Mouse (Mus musculus) MEL-GATA-1-ER (cell line): Measurements from ENCODE around the gene 2900026A02Rik.

Experiments
- DNase-seq: peaks from one replicate; pipeline ENCODE4 v3.0.0-alpha.2; 2012; ENCODE audit warnings: low read depth; ENCODE audit errors: extremely low read depth

The 2900026A02Rik gene

DNA sequence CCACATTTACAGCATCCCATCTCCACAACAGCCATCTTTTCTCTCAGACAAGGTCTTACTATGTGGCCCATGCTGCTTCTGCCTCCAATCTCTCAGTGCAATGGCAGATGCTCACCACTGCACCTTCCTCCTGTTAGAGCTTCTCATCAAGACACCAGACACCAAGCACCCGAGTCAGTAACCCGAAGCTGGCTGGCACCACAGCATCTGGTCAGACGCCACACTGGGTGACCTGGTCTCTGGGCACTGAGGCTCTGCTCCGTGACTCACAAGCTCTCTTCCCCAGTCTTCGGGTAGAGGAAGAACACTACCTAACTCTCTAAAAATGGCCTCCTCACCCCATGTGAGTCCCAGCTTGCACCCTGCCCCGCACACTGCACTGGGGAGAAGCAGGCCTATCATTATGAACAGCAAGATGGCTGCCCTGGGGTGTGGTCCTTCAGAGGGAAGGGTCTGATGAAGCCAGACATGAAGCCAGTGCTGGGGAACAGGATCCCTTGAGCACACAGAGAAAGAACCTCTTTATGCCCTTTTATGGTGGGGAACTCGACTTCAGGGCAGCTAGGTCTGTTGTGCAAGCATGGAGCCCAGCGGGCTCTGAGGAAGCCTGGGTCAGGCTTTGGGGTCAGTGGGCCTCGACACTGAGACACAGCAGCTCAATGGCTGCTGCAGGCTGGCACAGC, 70.0 kb downstream of the 2900026A02Rik start:
- DNase-seq = no peak

DNA sequence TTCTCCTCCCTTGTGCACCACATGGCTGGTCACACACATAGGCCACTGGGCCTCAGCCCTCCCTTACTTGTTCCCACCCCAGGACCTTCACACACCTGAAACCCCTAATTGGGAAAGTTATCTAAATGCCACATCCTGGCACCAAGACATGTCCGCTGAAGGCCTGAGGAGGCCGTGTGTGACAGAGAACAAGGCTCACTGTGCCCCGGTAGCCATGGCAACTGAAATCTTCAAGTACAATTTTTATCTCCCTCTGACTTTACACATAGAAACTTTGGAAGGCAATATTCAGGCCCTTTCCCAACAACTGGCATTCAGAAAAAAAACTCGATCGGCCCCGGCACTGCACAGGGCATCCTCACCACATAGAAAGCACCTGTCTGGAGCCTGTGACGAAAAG, 72.0 kb downstream of the 2900026A02Rik start:
- DNase-seq = no peak

DNA sequence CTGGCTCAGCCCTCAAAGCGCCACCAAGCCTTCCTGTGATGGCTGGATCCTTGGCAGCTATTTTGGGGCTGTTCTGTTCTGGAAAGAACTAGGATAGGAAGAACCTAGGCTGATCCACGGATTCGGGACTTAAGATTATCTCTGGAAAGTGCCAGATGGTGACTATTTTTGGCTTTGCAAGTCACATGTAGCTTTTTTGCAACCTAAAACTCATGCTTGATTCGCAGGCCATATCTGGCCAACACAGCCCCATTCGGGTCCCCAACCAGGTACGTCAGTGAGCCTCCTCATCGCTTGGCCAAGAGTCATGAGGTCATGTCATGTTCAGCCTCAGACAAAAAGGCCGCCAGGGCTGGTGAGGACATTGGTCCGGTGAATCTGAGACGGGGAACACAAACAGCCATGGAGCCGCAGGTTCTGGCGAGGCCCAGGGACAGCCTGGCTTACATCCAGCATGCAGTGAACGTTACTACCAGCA, 73.0 kb downstream of the 2900026A02Rik start:
- DNase-seq = no peak

DNA sequence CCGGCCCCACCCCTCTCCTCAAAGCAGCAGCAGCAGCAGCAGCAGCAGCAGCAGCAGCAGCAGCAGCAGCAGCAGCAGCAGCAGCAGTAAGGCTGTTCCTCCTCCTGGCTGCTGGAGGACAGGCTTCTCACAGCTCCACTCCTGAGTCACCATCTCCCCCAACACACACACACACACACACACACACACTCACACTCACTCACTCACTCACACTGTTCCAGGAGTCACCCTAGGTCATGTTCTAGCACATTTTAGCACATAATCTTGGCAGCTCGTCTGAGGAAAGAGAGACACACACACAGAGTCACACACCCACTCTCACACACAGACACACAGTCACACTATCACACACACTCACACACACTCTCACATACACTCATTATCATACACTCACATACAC, 74.4 kb downstream of the 2900026A02Rik start:
- DNase-seq = no peak

DNA sequence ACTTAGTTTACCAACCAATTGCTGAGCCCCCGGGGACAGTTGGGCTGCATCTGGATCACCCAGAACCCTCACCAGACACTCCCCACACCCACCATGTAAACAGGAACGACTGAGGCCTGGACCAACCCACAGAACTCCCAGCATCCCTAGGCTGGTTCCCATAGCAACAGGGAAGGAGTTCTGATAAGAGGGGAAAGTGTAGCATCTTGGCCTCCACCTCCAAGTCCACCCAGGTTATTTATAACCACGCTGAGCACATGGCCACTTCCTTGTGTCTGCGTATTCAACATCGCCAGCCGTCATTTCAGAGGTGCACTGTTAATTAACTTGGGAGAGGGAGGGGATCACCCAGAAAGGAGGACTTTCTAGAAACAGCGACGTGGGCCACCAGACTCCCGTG, 75.9 kb downstream of the 2900026A02Rik start:
- no peak for DNase-seq

DNA sequence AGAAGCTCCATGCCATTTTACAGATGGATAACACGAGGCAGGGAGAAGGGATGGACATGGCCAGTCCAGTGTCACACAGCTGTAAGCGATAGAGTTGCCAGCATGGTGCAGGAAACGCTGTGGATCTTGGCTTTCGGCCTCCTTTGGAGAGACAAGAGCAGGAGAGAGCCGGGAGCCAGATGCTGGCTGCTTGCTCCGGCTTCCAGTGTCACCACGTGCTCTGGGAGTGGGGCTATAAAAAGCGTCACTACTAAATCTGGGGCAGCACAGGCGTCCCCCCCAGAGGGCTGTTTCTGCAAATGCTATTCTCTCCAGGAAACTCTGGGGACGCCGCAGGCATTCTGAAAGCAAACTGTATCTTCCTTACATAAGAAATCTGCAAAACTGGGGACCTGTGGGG, 78.5 kb downstream of the 2900026A02Rik start:
- no peak for DNase-seq

DNA sequence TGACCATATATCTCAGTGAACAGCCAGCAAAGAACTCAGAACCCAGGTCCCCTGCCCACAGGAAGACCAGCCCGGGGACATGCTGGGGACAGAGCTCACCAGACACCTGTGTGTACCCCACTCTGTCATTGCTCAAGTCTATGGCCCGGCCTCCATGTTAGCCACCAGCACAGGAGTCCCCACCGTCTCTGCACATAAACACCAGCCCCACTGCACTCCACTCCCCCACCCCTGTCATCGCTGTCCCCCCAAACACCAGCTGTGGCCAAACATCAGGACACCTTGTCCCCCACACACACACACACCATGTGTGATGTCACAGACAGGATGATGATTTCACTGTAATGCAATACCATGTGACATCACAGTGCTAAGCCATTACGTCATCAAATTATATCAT, 79.0 kb downstream of the 2900026A02Rik start:
- DNase-seq = no peak

DNA sequence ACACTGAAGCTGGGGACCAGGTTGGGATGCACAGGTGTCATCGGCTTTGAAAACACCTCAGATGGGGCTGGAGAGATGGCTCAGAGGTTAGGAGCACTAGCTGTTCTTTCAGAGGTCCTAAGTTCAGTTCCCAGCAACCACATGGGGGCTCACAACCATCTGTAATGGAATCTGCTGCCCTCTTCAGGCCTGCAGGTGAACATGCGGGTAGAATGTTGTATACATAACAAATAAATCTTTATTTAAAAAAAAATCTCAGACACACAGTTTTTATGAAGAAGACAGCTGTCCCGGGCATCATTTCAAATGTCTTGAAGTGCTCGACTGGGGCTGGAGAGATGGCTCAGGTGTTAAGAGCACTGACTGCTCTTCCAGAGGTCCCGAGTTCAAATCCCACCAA, 80.2 kb downstream of the 2900026A02Rik start:
- no peak for DNase-seq

DNA sequence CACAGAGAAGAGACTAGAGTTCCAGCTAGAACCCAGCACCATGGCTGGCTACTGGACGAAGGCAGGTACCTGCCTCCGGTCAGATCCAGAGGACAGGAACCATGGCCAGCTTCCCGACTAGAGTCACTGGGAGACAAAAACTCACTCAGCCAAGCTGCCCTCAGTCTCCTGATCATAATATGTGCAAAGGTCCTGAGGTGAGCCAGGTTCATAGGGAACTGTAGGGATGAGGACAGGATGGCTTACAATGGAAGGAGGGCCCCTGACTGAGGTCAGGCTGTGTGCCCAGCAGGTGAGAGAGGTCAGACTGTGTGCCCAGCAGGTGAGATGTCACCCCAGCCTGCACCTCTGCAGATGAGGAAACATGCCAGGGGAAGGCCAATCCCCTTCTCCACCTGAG, 81.0 kb downstream of the 2900026A02Rik start:
- DNase-seq = no peak

DNA sequence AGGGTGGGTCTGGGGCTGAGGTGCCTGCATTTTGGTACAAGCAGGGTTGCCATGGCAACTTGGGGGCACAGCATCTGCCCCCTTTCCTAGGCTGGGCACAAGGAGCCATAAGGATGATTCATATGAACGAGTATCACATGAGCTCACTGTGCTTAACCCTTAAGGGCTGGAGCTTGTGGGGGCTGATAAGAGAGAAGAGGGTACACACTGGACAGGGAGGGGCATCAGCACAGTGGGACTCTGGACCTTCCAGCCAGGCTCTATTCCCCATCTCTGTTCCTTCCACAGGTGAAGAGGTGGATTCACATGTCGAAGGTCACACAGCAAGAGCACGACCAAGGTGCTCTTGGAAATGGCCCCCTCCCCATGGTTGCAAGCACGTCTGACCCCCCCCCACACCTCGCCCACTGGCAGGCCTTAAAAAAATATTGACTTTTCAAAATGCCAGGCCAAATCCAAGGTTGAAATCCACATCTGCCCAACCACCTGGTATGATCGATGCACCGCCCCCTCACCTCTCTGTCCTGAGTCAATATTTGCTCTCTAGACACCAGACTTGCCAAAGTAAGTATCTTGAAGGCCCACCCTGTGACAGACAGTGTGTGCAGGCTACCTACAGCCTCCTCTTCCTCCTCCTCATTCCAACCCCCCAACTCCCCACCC, 81.8 kb downstream of the 2900026A02Rik start:
- no peak for DNase-seq

DNA sequence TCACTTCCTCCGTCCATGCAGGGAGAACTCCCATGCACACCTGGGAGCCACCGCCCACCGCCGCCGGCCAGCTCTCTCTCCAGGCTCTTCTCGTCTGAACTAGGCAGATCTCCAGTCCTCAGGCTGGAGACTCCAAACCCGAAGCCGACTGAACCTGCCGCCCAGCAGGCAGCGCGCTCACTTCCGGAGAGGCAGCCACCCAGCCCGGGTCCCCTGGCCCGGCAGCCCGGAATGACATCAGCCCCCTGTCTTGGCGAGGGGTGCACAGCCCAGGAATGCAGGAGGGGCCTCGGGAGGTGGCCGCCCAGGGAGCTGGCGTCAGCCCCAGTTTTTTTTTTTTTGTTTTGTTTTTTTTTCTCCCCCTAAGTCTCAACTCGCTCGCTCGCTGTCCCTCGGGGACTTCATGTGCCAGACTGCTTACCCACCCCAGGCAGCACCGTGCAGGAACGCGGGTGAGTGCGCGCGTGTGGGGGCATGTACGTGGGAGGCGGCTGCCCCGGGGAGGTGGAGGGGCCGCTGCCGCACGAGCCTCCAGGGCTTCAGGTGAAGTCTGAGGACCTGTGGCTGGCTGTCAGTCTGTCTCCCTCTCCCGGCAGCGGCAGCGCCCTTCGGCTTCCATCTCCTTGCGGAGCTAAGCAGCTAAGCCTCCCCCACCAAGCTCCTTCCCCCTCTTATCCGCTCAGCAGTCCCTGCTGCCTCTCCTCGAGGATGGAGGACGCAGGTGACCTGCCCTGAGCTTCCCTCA, 82.5 kb downstream of the 2900026A02Rik start:
- no peak for DNase-seq

DNA sequence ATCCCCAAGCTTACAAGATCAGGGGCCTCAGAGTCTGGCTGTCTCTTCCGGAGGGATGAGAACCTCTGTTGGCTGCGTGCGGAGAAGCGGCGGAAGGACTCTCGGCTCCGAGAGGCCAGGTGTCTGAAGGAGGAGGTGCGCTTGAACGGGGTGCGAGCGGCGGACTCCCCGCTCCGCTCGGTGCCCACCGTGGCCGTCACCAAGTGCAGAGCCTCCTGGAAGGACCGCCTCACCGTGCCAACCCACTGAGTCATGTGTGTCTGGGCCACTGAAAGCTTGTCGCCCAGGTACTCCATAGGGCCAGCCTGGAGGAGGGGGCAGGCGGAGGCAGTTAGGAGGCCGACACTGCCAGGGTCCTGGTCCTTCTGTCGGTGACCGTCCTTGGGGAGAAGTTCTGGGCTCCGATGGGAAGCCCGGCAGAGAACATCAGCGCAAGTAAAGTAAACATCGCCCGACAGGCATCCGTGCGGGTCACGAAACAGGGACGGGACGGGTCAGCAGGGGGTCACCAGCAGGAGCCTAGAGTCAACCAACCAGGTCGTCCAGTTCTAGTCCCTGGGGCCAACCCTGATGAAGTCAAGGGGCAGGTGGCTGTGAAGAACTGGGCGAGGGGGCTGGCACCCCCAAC, 83.2 kb downstream of the 2900026A02Rik start:
- no peak for DNase-seq

DNA sequence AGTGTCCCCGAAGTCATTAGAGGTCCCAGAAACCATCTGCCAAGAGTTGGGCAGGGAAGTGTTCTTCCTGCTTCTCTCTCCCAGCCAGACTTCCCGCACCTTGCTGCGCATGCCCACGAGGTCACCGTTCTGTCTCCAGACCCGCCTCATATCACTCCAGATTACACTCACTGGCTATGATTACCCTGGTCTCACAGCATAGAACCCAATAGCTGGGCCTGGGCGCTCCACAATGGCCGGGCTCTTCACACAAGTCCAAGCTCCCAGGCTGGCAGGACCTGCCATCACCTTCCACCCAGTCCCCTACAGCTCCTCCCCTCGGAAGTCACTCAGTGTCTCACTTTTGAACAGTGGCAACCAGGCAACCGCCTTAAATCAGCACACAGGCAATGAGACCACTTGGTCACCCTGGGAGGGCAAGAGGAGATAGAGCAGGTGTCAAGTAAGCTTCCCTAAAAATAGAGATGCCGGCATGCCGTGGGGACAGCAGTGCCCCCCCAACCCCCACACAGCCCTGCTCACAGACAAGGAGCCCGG, 84.0 kb downstream of the 2900026A02Rik start:
- no peak for DNase-seq

DNA sequence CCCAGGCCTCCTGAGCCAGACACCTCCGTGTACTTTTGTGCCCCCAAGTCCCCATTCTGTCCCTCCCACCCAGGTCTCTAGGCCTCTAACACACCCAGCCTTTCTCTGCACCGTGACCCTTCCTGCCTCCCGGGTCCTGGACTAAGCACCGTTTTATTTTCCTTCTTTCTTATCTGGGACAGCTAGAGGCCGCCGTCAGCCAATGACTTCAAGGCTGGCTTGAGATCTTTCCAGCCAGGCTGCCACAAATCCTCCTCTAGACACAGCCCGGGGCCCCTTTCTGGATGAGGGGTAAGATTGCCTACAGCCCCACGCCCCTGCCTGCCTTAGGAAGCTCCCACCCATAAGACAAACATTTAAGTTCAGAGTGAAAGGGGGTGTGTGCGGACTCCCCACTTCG, 85.5 kb downstream of the 2900026A02Rik start:
- no peak for DNase-seq

DNA sequence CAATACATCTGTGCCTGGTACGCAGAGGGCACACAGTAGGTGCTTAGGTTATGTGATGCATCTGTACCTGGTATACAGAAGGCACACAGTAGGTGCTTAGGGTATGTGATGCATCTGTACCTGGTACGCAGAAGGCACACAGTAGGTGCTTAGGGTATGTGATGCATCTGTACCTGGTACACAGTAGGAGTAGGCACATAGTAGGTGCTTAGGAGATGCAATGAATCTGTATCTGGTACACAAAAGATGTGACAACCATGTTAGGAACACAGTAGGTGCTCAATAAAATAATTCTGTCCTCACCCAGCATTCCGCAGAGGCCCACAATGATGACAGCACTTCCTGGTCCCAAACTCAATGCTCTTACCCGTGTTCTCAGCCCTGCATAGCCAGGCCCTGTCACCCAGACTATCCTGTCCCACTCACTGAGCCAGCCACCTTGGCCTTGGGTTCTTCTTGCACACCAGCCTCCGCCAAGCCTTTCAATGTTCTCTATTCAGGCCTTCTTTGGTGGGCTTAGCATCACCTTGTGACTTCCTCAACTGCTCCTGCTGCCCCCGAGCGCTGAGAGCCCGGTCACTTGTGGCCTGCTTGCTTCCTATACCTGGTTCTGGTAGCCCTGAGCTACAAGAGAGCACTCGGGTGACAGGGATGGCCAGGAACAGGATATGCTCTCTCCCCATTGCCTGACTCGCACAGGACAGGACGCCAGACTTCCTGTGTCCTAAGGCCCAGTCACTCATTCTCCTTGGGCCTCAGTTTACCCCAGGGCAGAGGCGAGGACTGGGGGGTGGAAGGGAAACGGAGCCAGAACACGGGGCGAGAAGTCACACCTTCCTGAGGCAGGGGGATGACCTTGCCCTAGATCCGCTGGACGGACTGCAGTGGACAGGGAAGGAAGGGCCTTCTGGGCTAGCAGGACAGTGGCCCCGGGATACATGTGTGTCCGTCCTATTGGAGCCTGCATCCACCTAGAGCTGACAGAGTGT, 87.0 kb downstream of the 2900026A02Rik start:
- no peak for DNase-seq

DNA sequence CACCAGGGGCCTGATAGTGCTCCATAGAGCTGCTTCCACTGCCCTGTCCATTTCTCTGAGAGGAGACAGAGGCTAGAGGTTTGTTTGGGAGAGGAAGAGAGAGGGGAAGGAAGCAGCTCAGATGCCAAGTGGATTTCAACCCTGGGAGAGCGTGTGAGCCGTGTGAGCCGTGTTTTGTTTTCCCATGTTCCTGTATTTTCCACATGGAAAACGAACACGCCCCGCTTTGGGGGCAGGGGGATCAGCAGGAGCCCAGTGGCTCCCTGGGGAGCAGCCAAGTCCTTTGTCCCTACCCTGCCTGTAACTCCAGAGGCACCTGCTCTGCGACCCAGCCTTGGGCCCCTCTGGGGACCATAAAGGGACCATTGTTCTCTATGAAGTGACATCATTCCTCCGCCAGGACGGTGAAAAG, 88.0 kb downstream of the 2900026A02Rik start:
- no peak for DNase-seq

DNA sequence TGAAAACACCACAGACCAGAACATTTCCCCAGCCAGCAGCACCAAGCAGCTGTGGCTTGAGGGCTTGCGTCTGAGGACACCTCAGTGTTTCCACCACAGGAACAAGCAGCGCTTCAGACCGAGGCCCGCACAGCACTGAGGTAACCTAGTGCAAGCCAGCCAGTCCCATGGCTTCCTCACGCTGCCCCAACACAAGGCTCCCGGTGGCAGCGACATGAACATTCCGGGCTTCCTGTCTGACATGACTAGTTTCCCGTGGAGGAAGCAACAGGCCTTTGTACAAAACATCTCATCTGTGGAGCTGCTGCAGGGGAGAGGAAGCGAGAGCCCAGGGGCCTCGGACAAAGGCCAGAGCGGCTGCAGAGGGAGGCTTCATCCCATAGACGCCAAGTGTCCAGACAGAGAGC, 88.4 kb downstream of the 2900026A02Rik start:
- no peak for DNase-seq

DNA sequence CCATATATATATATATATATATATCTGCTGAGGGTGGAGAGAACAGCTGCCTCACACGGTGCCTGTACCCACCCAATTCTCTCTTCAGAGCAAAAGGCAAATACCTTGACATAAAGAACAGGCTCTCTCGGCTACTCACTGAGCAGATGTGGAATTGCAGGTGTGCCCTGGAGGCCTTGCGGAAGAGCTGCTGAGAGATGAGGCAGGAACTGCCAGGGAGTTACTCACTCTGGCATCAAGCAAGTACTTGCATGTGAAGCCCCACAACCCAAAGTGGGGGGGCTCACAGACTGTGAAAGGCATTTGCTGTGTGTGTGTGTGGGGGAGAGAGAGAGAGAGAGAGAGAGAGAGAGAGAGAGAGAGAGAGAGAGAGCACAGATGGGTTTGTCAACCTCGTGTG, 92.6 kb downstream of the 2900026A02Rik start:
- DNase-seq = no peak

DNA sequence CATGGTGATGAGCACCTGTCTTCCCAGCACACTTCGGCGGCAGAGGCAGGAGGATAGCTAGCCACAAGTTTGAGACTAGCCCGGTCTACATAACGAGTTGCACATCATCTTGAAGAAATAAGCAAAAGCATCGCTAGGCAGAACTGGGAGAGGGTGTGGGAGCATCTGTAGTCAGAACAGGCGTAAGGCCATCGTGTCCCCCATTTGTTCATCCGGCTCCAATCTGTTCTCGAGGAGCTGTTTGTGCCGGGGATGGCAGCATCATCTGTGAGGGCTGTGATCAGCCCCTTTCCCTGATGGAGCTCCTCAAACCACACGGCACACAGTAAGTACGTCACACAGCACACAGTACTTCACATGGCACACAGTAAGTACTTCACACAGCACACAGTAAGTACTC, 94.6 kb downstream of the 2900026A02Rik start:
- no peak for DNase-seq

DNA sequence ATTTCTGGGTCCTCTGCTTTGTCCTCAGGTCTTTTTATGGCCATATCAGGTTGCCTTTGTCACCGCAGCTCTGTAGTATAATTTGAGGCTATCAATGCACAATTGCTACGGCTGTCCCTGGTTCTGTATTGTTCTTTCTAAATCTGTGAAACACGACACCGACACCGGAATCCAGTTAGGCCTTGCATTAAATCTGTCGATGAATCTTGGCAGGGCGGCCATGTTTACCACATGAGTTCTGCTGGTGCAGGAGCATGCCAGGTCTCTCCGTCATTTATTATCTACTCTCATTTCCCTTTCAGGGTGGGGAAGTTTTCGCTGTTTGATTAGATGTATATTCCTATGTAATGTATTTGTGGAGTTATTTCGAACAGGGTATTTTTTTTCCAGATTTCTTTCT, 97.3 kb downstream of the 2900026A02Rik start:
- DNase-seq = no peak
